Mouse (Mus musculus): ENCODE measurements around the gene Urb2.

The Urb2 gene

DNA sequence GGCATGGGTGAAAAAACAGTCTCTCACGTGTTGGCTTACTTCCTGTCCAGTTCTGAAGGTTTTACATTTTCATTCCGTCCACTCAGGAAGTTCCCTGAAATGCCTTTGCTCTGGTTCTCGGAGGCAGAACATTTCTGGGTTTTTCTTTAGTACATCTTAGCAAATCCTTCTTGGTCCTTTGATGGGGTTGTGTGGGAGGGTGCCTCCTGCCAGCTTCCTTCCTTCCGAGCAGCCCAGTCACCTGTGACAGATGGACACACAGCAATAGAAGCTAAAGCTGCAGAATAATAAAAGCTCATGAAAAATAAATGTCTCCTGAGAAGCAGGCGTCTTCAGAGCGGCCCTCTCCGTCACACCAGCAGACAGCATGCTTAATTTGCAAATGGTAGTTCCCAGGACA, 57.7 kb downstream of the Urb2 start:
- DNase-seq: no peak

DNA sequence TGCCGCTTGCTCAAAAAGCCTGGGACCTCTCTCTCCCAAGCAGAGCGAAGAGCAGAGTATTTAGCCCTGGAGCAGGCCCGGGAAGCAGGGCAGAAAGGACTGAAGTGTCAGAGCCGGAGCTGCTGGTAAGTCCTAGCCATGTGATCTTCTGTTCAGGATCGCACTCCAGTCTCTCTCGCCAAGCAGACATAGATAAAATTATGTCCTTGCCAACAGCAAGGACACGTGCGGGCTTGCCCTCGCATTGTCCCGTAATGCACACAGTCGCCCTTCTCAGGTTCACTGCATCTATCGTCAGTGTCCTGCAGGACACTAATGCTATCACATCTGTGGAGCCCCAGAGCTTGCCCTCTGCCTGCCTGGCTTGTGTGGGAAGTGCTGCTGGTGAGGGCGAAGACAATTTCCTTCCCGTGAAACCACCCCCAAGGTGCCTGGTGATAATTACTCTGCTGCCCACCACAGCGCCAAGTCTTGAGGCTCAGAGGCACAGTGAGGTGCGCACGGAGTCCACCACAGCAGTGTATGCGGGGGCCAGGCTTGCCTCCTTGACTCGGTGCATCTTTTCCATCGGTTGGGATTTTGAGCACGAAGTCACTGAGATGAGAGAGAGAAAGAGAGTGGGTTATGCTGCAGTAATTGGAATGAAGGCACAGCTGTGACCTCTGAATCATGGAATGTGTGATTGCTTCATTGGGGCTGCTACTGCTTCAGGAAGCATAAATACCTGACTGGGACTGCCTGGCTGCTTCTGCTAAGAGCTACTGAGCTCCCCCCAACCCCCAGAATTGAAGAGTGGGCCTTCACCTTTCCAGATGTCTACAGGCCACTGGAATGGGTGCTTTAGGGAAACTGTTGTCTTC, 59.4 kb downstream of the Urb2 start:
- DNase-seq: no peak

DNA sequence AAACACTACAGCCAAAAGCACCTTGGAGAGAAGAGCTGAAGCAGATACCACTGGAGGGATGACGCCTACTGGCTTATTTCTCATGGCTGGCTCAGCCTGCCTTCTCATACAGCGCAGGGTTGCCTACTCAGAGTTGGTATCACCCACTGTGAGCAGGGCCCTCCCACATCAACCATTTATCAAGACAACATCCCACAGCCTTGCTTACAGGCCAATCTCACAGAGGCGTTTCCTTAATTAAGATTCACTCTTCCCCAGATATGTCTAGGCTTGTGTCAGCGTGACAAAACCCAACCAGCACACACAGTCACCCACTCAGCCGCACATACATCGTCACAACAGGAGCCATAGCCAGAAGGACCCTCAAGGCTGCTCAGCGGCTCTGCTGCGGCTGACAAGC, 61.3 kb downstream of the Urb2 start:
- no peak for DNase-seq

DNA sequence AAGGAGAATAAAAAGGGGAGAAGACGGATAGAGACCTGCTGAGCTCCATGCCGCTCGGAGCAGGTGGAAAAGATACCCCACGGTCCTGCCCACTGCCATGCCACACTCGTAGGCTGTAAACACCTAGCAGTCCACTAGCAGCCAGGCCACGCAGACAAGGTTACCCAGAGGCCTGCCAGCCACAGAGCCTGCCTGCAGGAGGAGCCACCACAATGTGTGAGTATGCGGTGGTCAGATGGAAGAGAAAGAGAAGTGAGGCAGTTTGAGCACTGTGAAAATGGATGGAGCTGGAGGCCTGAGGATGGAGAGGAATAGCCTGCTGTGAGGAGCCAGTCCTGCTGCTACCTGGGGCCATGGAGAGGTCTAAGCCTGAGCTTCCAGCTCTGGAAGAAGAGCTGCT, 62.3 kb downstream of the Urb2 start:
- DNase-seq: no peak

DNA sequence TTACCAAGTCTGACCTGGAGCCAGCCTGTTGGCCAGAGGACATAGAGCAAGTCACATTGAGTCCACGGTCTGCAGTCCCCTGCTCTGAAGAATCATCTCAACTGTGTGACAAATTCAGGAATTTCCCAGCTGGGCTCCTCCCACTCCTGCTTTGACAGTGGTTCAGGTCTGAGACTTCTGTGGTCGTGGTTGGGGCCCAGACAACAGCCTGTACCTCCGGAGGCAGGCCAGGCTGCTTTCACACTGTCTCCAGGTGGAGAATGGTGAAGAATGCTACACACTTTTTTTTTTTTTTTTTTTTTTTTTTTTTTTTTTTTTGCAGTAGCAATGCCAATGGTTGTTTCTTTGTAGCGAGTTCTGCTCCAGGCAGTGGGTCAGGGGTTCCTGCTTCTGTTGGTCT, 64.4 kb downstream of the Urb2 start:
- DNase-seq: no peak

- peak in 1 of 2 experiments; percentile 20 for DNase-seq
Measured at GRCm38 (mm10) chr8:124088092-124088613, 66.8 kb downstream of the Urb2 start.

DNA sequence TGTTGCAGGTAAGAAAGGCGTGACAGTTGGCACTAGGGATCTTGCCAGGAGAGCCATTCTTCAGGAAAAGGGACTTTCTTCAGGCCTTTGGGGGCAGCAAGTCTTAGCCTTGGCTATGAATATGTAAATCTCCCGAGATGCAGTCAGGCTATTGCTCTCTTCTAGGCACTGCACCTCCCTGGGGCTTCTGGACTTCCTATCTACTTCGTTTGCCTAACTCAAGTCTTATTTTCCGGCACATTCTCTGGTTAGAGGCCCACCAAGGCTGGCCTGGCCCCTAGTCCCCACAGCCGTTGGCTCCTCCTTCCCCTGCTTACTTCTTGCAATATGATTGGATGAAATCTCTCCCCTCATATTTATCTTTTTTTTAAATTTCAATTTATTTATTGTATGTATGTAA, 67.7 kb downstream of the Urb2 start:
- no peak for DNase-seq

GRCm38 (mm10) chr8:124090473-124090872, 69.2 kb downstream of the Urb2 start:
- DNase-seq: no peak
